Mouse (Mus musculus): ENCODE measurements around the gene Tnfsf18. TPM values are rescaled to one million over a fixed set of nuclear protein-coding genes. Genes with fewer than 3 reads are reported as not detected.

Tnfsf18 gene
- total and polyA plus RNA-seq, 2 experiments = not detected

DNA sequence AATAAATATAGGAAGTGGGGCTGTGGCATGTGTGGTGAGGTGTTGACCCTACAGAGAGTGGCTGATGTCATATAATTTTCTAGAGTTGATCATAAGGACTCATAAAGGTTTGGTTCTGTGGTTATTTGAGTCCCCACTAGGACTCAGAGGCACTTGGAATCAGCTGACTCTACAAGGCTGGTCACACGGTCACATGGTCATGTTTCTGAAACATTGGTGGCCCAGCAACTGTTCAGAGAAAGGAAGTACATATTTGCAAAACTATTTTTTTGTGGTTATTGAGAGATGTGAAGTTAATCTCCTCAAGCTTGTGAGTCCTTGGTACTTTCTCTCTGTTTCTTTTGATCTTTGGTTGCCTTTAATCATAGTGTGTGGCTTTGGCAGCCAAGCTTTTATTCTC, 14.6 kb upstream of the Tnfsf18 start:
- DNase-seq (ENCODE audit: extremely low read depth, low read depth, low spot score) = no peak
- no peaks in the 10 kb centered on the region for H3K36me3 ChIP-seq (ENCODE audit: control insufficient read depth, insufficient read depth, low read length)
- no peaks in the 10 kb centered on the region for H3K79me2 ChIP-seq (ENCODE audit: control insufficient read depth, insufficient read depth, low read length)
- H3K27me3 ChIP-seq (ENCODE audit: control insufficient read depth, insufficient read depth, low read length) = no peaks in the 10 kb centered on the region
- H3K4me1 ChIP-seq (ENCODE audit: control insufficient read depth, insufficient read depth, low read length) = no peaks in the 10 kb centered on the region
- no peak overlapping the region for H3K9ac ChIP-seq (ENCODE audit: low read depth, low read length)
- no peak overlapping the region for H3K27ac ChIP-seq (replicated peaks; ENCODE audit: insufficient read depth, low read depth, low read length)
- 88% methylated on average over 1 of the region's 1 CpGs for WGBS
- H3K4me3 ChIP-seq (ENCODE audit: insufficient read depth, low read depth, low read length) = no peak overlapping the region
- TF ChIP-seq CTCF (IDR thresholded peaks at IDR 0.05; ENCODE audit: low read depth, low read length) = no peak
- TF ChIP-seq POLR2A (IDR thresholded peaks at IDR 0.05; ENCODE audit: extremely low read depth, insufficient read depth, low read length) = no peak

DNA sequence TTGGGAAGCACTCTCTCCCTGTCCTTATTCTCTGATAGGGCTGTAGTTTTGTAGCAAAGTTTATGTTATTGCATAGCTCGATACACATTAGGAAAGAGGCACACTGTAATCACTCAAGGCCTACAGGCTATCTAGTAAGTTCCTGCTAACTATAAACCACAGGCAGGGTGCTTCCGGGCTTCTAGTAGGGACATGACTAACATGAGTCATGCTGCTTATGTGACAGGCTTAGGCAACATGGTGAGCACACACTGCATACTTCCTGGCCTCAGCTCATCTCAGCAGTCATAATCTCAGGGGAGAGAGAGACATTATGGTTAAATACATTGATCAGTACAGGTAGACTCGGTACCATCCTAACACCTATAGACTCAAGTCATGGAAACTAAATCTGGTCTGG, 12.2 kb upstream of the Tnfsf18 start:
- Histone ChIP-seq H3K79me2 (ENCODE audit: control insufficient read depth, insufficient read depth, low read length) (no peaks in the 10 kb centered on the region), H3K36me3 (ENCODE audit: control insufficient read depth, insufficient read depth, low read length) (no peaks in the 10 kb centered on the region), H3K4me3 (ENCODE audit: insufficient read depth, low read depth, low read length) (no peak overlapping the region), H3K9ac (ENCODE audit: low read depth, low read length) (no peak overlapping the region), H3K27me3 (ENCODE audit: control insufficient read depth, insufficient read depth, low read length) (no peaks in the 10 kb centered on the region), H3K4me1 (ENCODE audit: control insufficient read depth, insufficient read depth, low read length) (no peaks in the 10 kb centered on the region), H3K27ac (replicated peaks; ENCODE audit: insufficient read depth, low read depth, low read length) (no peak overlapping the region)
- WGBS = 82% methylated on average over 3 of the region's 3 CpGs
- no peak for DNase-seq (ENCODE audit: extremely low read depth, low read depth, low spot score)
- TF ChIP-seq CTCF (IDR thresholded peaks at IDR 0.05; ENCODE audit: low read depth, low read length) = no peak
- no peak for TF ChIP-seq POLR2A (IDR thresholded peaks at IDR 0.05; ENCODE audit: extremely low read depth, insufficient read depth, low read length)

DNA sequence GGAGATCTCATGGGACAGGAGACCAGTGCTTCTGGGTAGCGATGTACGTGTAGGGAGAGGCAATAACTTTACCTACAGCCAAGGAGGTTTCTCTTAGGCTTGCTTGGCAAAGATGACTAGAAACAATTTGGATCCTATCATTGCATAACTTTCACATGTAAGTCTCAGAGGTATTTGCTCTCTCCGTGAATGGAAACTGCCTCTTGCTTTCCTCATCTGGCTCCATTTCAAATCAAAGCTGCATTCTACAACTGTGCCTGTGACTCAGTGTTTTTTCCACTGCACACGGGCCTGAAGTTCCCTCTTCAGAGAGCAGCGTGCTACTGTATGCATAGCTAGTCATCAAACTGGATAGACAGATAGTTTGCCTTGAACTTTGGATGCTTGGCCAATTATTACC, 7.4 kb upstream of the Tnfsf18 start:
- H3K36me3 ChIP-seq (ENCODE audit: control insufficient read depth, insufficient read depth, low read length) = no peaks in the 10 kb centered on the region
- no peak overlapping the region for H3K9ac ChIP-seq (ENCODE audit: low read depth, low read length)
- H3K4me1 ChIP-seq (ENCODE audit: control insufficient read depth, insufficient read depth, low read length) = no peaks in the 10 kb centered on the region
- no peak for TF ChIP-seq POLR2A (IDR thresholded peaks at IDR 0.05; ENCODE audit: extremely low read depth, insufficient read depth, low read length)
- TF ChIP-seq CTCF (IDR thresholded peaks at IDR 0.05; ENCODE audit: low read depth, low read length) = no peak
- no peaks in the 10 kb centered on the region for H3K79me2 ChIP-seq (ENCODE audit: control insufficient read depth, insufficient read depth, low read length)
- DNase-seq (ENCODE audit: extremely low read depth, low read depth, low spot score) = no peak
- no peak overlapping the region for H3K4me3 ChIP-seq (ENCODE audit: insufficient read depth, low read depth, low read length)
- WGBS = 72% methylated on average over 5 of the region's 5 CpGs
- no peak overlapping the region for H3K27ac ChIP-seq (replicated peaks; ENCODE audit: insufficient read depth, low read depth, low read length)
- no peaks in the 10 kb centered on the region for H3K27me3 ChIP-seq (ENCODE audit: control insufficient read depth, insufficient read depth, low read length)

DNA sequence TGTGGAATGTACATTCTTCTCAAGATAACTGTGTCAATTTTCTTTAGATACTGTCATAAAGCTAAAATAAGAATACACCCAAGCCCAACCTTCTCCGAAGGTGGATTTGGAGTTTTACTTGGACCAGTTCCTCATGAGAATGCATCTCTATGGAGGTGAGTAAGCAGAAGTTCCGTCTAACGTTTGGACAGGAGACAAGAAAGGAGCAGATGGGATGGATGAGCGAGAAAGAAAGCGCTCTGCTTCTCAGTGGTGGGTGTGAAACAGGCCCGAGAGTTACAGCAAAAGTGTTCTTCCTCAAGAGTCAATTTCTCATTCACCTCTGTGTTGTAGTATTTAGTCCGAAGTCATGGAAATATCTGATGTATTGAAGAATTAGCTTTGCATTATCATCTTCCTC, 2.7 kb upstream of the Tnfsf18 start:
- no peak overlapping the region for H3K4me3 ChIP-seq (ENCODE audit: insufficient read depth, low read depth, low read length)
- no peak for DNase-seq (ENCODE audit: extremely low read depth, low read depth, low spot score)

DNA sequence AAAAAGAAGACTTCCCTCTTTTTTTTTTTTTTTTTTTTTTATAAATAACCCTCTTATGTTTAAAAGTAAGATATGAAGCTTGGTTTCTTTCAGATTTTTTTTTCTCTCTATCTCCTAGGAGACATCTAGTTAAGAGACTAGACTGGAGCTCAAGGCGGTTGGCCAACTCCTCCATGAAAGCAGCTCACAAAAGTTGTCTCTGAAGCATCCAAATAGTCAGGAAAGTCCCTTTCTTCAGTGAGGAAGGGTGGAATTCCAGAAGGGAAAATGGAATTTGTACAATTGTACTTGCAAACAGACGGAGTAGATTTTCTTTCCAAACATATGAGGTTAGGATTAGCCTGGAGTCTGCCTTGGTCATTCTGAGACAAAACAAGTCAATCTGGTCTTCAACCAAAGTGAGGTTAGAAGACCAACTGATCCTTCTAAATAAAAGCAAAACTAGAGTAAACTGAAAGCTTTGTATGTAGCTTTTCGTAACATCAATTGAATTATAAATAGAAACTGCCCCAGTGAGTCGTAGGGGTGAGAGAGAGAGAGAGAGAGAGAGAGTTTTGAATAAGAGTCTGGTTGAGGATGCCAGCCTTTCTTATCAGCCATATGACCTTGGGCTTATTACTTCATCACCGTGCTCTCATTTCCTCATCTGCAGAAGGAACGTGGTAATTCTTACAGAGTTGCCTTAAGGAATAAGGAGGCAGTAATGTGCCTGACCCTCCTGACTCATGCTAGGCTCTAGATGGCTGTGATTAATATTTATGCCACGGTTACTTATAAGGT, 2.6 kb downstream of the Tnfsf18 start:
- Histone ChIP-seq H3K9ac (ENCODE audit: low read depth, low read length) (no peak overlapping the region), H3K27ac (replicated peaks; ENCODE audit: insufficient read depth, low read depth, low read length) (no peak overlapping the region), H3K79me2 (ENCODE audit: control insufficient read depth, insufficient read depth, low read length) (no peaks in the 10 kb centered on the region), H3K27me3 (ENCODE audit: control insufficient read depth, insufficient read depth, low read length) (no peaks in the 10 kb centered on the region), H3K4me3 (ENCODE audit: insufficient read depth, low read depth, low read length) (no peak overlapping the region), H3K4me1 (ENCODE audit: control insufficient read depth, insufficient read depth, low read length) (no peaks in the 10 kb centered on the region), H3K36me3 (ENCODE audit: control insufficient read depth, insufficient read depth, low read length) (no peaks in the 10 kb centered on the region)
- WGBS = 68% methylated on average over 7 of the region's 7 CpGs
- TF ChIP-seq CTCF (IDR thresholded peaks at IDR 0.05; ENCODE audit: low read depth, low read length) (no peak), POLR2A (IDR thresholded peaks at IDR 0.05; ENCODE audit: extremely low read depth, insufficient read depth, low read length) (no peak)
- peak; percentile 22 for DNase-seq (ENCODE audit: extremely low read depth, low read depth, low spot score)

More for the DNA sequence above, 2.7 kb upstream of the Tnfsf18 start:
- H3K79me2 ChIP-seq (ENCODE audit: control insufficient read depth, insufficient read depth, low read length) = no peaks in the 10 kb centered on the region
- H3K4me1 ChIP-seq (ENCODE audit: control insufficient read depth, insufficient read depth, low read length) = no peaks in the 10 kb centered on the region
- H3K36me3 ChIP-seq (ENCODE audit: control insufficient read depth, insufficient read depth, low read length) = no peaks in the 10 kb centered on the region
- TF ChIP-seq POLR2A (IDR thresholded peaks at IDR 0.05; ENCODE audit: extremely low read depth, insufficient read depth, low read length) (no peak), CTCF (IDR thresholded peaks at IDR 0.05; ENCODE audit: low read depth, low read length) (no peak)
- no peak overlapping the region for H3K27ac ChIP-seq (replicated peaks; ENCODE audit: insufficient read depth, low read depth, low read length)
- no peaks in the 10 kb centered on the region for H3K27me3 ChIP-seq (ENCODE audit: control insufficient read depth, insufficient read depth, low read length)
- no peak overlapping the region for H3K9ac ChIP-seq (ENCODE audit: low read depth, low read length)
- 83% methylated on average over 7 of the region's 7 CpGs for WGBS

GRCm38 (mm10) chr1:161500114-161500810, 5.8 kb downstream of the Tnfsf18 start:
- DNase-seq (ENCODE audit: extremely low read depth, low read depth, low spot score) = no peak
- no peaks in the 10 kb centered on the region for H3K27me3 ChIP-seq (ENCODE audit: control insufficient read depth, insufficient read depth, low read length)
- no peak overlapping the region for H3K27ac ChIP-seq (replicated peaks; ENCODE audit: insufficient read depth, low read depth, low read length)
- H3K4me3 ChIP-seq (ENCODE audit: insufficient read depth, low read depth, low read length) = no peak overlapping the region
- no peaks in the 10 kb centered on the region for H3K36me3 ChIP-seq (ENCODE audit: control insufficient read depth, insufficient read depth, low read length)
- no peaks in the 10 kb centered on the region for H3K4me1 ChIP-seq (ENCODE audit: control insufficient read depth, insufficient read depth, low read length)
- WGBS = 77% methylated on average over 6 of the region's 6 CpGs
- TF ChIP-seq POLR2A (IDR thresholded peaks at IDR 0.05; ENCODE audit: extremely low read depth, insufficient read depth, low read length) (no peak), CTCF (IDR thresholded peaks at IDR 0.05; ENCODE audit: low read depth, low read length) (no peak)
- no peak overlapping the region for H3K9ac ChIP-seq (ENCODE audit: low read depth, low read length)
- H3K79me2 ChIP-seq (ENCODE audit: control insufficient read depth, insufficient read depth, low read length) = no peaks in the 10 kb centered on the region

All from liver, adult 2 months (tissue).